Mouse (Mus musculus) myocyte (in vitro differentiated cells): Measurements from ENCODE around the gene Sgk2. TPM values are rescaled to one million over a fixed set of nuclear protein-coding genes. Genes with fewer than 3 reads are reported as not detected.

ENCODE experiments used
- H3K27me3 ChIP-seq: one replicate; pipeline ENCODE4 v1.6.1; 2011; ENCODE audit not compliant: control insufficient read depth, insufficient read depth, insufficient read length
- H3K36me3 ChIP-seq: one replicate; pipeline ENCODE4 v1.6.1; 2011; ENCODE audit not compliant: control insufficient read depth, insufficient read depth
- H3K4me2 ChIP-seq: one replicate; pipeline ENCODE4 v1.6.1; 2011; ENCODE audit warnings: low read depth, control low read depth
- H3K4me3 ChIP-seq: one replicate; pipeline ENCODE4 v1.5.1; 2011; ENCODE audit warnings: mild to moderate bottlenecking, control low read depth, moderate library complexity
- H3K79me2 ChIP-seq: one replicate; pipeline ENCODE4 v1.6.1; 2011; ENCODE audit not compliant: control insufficient read depth, insufficient read depth
- H3ac ChIP-seq: one replicate; pipeline ENCODE4 v1.6.1; 2011; ENCODE audit not compliant: control insufficient read depth, insufficient read length
- E2F4 ChIP-seq: IDR thresholded peaks from one replicate; pipeline ENCODE4 v1.6.1; 2011; ENCODE audit warnings: mild to moderate bottlenecking, control low read depth, moderate library complexity; ENCODE audit not compliant: insufficient read depth
- MAX ChIP-seq: IDR thresholded peaks from one replicate; pipeline ENCODE4 v1.6.1; 2011; ENCODE audit warnings: low read depth, mild to moderate bottlenecking, control low read depth
- MYOD1 ChIP-seq, 3 experiments: IDR thresholded peaks; one replicate each; pipeline ENCODE4 v1.6.1; 2011; ENCODE audit warnings: control low read depth in 2 of 3, low read depth in 2 of 3, mild to moderate bottlenecking in 2 of 3, moderate library complexity in 1 of 3; ENCODE audit not compliant: insufficient read length in 2 of 3, control insufficient read depth in 1 of 3
- MYOG ChIP-seq, 3 experiments: IDR thresholded peaks; one replicate each; pipeline ENCODE4 v1.6.1; 2011; ENCODE audit warnings: control low read depth in 2 of 3, low read depth in 2 of 3, mild to moderate bottlenecking in 2 of 3; ENCODE audit not compliant: insufficient read length in 2 of 3, control insufficient read depth in 1 of 3, insufficient read depth in 1 of 3
- POLR2A ChIP-seq: IDR thresholded peaks from one replicate; pipeline ENCODE4 v1.6.1; 2011; ENCODE audit warnings: low read depth, mild to moderate bottlenecking, control low read depth, moderate library complexity; ENCODE audit not compliant: insufficient read length
- POLR2AphosphoS2 ChIP-seq: IDR thresholded peaks from one replicate; pipeline ENCODE4 v1.6.1; 2011; ENCODE audit warnings: low read depth, control low read depth; ENCODE audit not compliant: insufficient read length
- REST ChIP-seq: IDR thresholded peaks from one replicate; pipeline ENCODE4 v1.6.1; 2011; ENCODE audit warnings: mild to moderate bottlenecking, control low read depth, moderate library complexity; ENCODE audit not compliant: insufficient read depth, insufficient read length
- SRF ChIP-seq: IDR thresholded peaks from one replicate; pipeline ENCODE4 v1.6.1; 2011; ENCODE audit warnings: low read depth; ENCODE audit not compliant: control insufficient read depth, insufficient read length
- USF1 ChIP-seq: IDR thresholded peaks from one replicate; pipeline ENCODE4 v1.6.1; 2011; ENCODE audit warnings: low read depth, mild to moderate bottlenecking, control low read depth, moderate library complexity
- polyA plus RNA-seq: library from polyadenylated mRNA; unstranded; fragments of >200 nt; fragmentation: generic; extraction: Trizol; gene quantifications from one replicate; pipeline ENCODE4 v1.2.1, GENCODE M21; 2012; ENCODE audit warnings: missing spikeins

Sgk2 gene
- polyA plus RNA-seq, 1 experiment = not detected

- H3K36me3 ChIP-seq = no peaks in the 10 kb centered on the region
- H3K4me2 ChIP-seq = no peak overlapping the region
- H3K79me2 ChIP-seq = no peaks in the 10 kb centered on the region
- no peak overlapping the region for H3ac ChIP-seq
- H3K27me3 ChIP-seq = no peaks in the 10 kb centered on the region
- no peak overlapping the region for H3K4me3 ChIP-seq
- TF ChIP-seq POLR2AphosphoS2 (no peak), MYOG (IDR thresholded peaks at IDR 0.05; ENCODE audit: control insufficient read depth in 1 of 3, insufficient read depth in 1 of 3, insufficient read length in 2 of 3, low read depth in 2 of 3) (no peak), E2F4 (no peak), USF1 (no peak), REST (no peak), MYOD1 (IDR thresholded peaks at IDR 0.05; ENCODE audit: control insufficient read depth in 1 of 3, insufficient read length in 2 of 3, low read depth in 2 of 3) (no peak), MAX (no peak), SRF (no peak)
Measured at GRCm38 (mm10) chr2:163061203-163062118, 74.3 kb downstream of the Sgk2 start.

GRCm38 (mm10) chr2:163062119-163062508, 75.0 kb downstream of the Sgk2 start:
- H3K79me2 ChIP-seq = no peaks in the 10 kb centered on the region
- no peak for TF ChIP-seq POLR2A
- no peak overlapping the region for H3K4me2 ChIP-seq
- no peak overlapping the region for H3ac ChIP-seq
- no peaks in the 10 kb centered on the region for H3K27me3 ChIP-seq
- no peak overlapping the region for H3K4me3 ChIP-seq
- H3K36me3 ChIP-seq = no peaks in the 10 kb centered on the region

Other genes with a start within 250 kb of the Sgk2 start
- 61.5 TPM for gene Srsf6, start 55.8 kb upstream of the Sgk2 start, polyA plus RNA-seq
- not detected for gene L3mbtl1, start 43.9 kb upstream of the Sgk2 start, polyA plus RNA-seq
- gene Ift52, start 30.0 kb downstream of the Sgk2 start, polyA plus RNA-seq = 21.1 TPM
- gene Mybl2, start 67.4 kb downstream of the Sgk2 start, polyA plus RNA-seq = 5.6 TPM
- gene Gtsf1l, start 100.5 kb downstream of the Sgk2 start, polyA plus RNA-seq = not detected
- gene Tox2, start 215.8 kb downstream of the Sgk2 start, polyA plus RNA-seq = 0.05 TPM